Mouse (Mus musculus) effector memory CD4-positive, alpha-beta T cell, adult 5 months (primary cell): ENCODE results near the gene Rgl3. TPM values are rescaled to one million over a fixed set of nuclear protein-coding genes. Genes with fewer than 3 reads are reported as not detected.

Experiments used
- polyA plus RNA-seq: library from polyadenylated mRNA; unstranded; fragments of 100-300 nt; shearing (Covaris generic); gene quantifications from one replicate; pipeline ENCODE4 v1.2.1, GENCODE M21; 2017

The Rgl3 gene
- polyA plus RNA-seq: not detected

GRCm38 (mm10) chr9:21989230-21990110 lies at the start of gene Rgl3:
Gene Rgl3 (minus strand): TSS chr9:21989446.

GRCm38 (mm10) chr9:22002194-22003162 lies 13.2 kb upstream of the Rgl3 start, which contains the start of the genes Ccdc151 and Prkcsh:
Gene Ccdc151 (minus strand): TSS chr9:22002634.
Gene Prkcsh (plus strand): TSS chr9:22002806.

GRCm38 (mm10) chr9:21963417-21963816 lies 25.8 kb downstream of the Rgl3 start, which contains the start of gene Epor:
Gene Epor (minus strand): TSS chr9:21963506.

GRCm38 (mm10) chr9:21955570-21956281 lies 33.5 kb downstream of the Rgl3 start, which contains the start of gene Swsap1:
Gene Swsap1 (plus strand): TSS chr9:21955755.

GRCm38 (mm10) chr9:21936692-21937570 lies 52.3 kb downstream of the Rgl3 start, which contains the start of gene Plppr2:
Gene Plppr2 (plus strand): TSS chr9:21937033.

GRCm38 (mm10) chr9:21927208-21927753 lies 62.0 kb downstream of the Rgl3 start, which contains the start of the genes Ccdc159 and Tmem205:
Gene Ccdc159 (plus strand): TSS chr9:21927471.
Gene Tmem205 (minus strand): TSS chr9:21927556.

Other genes starting within 250 kb of the Rgl3 start
- gene Spc24, start 229.1 kb downstream of the Rgl3 start, polyA plus RNA-seq: 1.4 TPM
- not detected for gene Kank2, start 190.7 kb downstream of the Rgl3 start, polyA plus RNA-seq
- not detected for gene Angptl8, start 153.9 kb downstream of the Rgl3 start, polyA plus RNA-seq
- gene Dock6, start 136.8 kb downstream of the Rgl3 start, polyA plus RNA-seq: 9.7 TPM
- 8.0 TPM for gene Rab3d, start 71.3 kb downstream of the Rgl3 start, polyA plus RNA-seq
- gene Ccdc159, start 62.0 kb downstream of the Rgl3 start, polyA plus RNA-seq: not detected
- gene Tmem205, start 61.9 kb downstream of the Rgl3 start, polyA plus RNA-seq: 0.90 TPM
- 1.9 TPM for gene Plppr2, start 52.4 kb downstream of the Rgl3 start, polyA plus RNA-seq
- 4.7 TPM for gene Swsap1, start 33.7 kb downstream of the Rgl3 start, polyA plus RNA-seq
- gene Epor, start 25.9 kb downstream of the Rgl3 start, polyA plus RNA-seq: not detected
- not detected for gene Ccdc151, start 13.2 kb upstream of the Rgl3 start, polyA plus RNA-seq
- 60.3 TPM for gene Prkcsh, start 13.4 kb upstream of the Rgl3 start, polyA plus RNA-seq
- 0.12 TPM for gene Elavl3, start 62.6 kb upstream of the Rgl3 start, polyA plus RNA-seq
- gene Gm49318, start 81.8 kb upstream of the Rgl3 start, polyA plus RNA-seq: not detected
- gene Zfp653, start 81.9 kb upstream of the Rgl3 start, polyA plus RNA-seq: 24.9 TPM
- 26.0 TPM for gene Ecsit, start 96.0 kb upstream of the Rgl3 start, polyA plus RNA-seq
- not detected for gene Cnn1, start 109.8 kb upstream of the Rgl3 start, polyA plus RNA-seq
- 26.1 TPM for gene Elof1, start 127.7 kb upstream of the Rgl3 start, polyA plus RNA-seq
- gene Acp5, start 146.3 kb upstream of the Rgl3 start, polyA plus RNA-seq: 159 TPM
- 10.1 TPM for gene Pigyl, start 167.4 kb upstream of the Rgl3 start, polyA plus RNA-seq
- gene Zfp872, start 198.6 kb upstream of the Rgl3 start, polyA plus RNA-seq: not detected
- gene Zfp809, start 236.3 kb upstream of the Rgl3 start, polyA plus RNA-seq: 50.9 TPM